Mouse (Mus musculus): ENCODE results near the gene Txndc12. TPM values are rescaled to one million over a fixed set of nuclear protein-coding genes. Genes with fewer than 3 reads are reported as not detected.

The Txndc12 gene
- polyA plus RNA-seq, 1 experiment from 2014 or later = 111 TPM

- 34% methylated on average over 10 of the region's 10 CpGs for WGBS
- Histone ChIP-seq H3K9me3 (ENCODE audit: control insufficient read depth, low read depth, low read length) (no peaks in the 10 kb centered on the region), H3K9ac (replicated peaks; ENCODE audit: low read depth, low read length) (no peak overlapping the region), H3K27me3 (ENCODE audit: control insufficient read depth, insufficient read depth, low read length) (no peaks in the 10 kb centered on the region), H3K4me2 (replicated peaks; ENCODE audit: low read depth, low read length) (no peak overlapping the region), H3K4me3 (ENCODE audit: low read depth, low read length) (no peak overlapping the region), H3K27ac (ENCODE audit: low read length) (no peak overlapping the region), H3K4me1 (ENCODE audit: control insufficient read depth, insufficient read depth, low read length) (no peaks in the 10 kb centered on the region), H3K36me3 (ENCODE audit: control insufficient read depth, insufficient read depth, low read length) (no peaks in the 10 kb centered on the region)
- peak; percentile 69; the same call in 1 of the 2 replicates for ATAC-seq (ENCODE audit: insufficient number of reproducible peaks, insufficient read depth, low FRiP score, low read depth)
These were observed 35.5 kb downstream of the Txndc12 start for GRCm38 (mm10) chr4:108869730-108870374.

- no peak overlapping the region for H3K27ac ChIP-seq (ENCODE audit: low read length)
- H3K4me1 ChIP-seq (ENCODE audit: control insufficient read depth, insufficient read depth, low read length) = no peaks in the 10 kb centered on the region
- H3K27me3 ChIP-seq (ENCODE audit: control insufficient read depth, insufficient read depth, low read length) = no peaks in the 10 kb centered on the region
- H3K36me3 ChIP-seq (ENCODE audit: control insufficient read depth, insufficient read depth, low read length) = no peaks in the 10 kb centered on the region
- H3K4me3 ChIP-seq (ENCODE audit: low read depth, low read length) = no peak overlapping the region
- ATAC-seq (ENCODE audit: insufficient number of reproducible peaks, insufficient read depth, low FRiP score, low read depth) = no peak
- WGBS = 94% methylated on average over 5 of the region's 5 CpGs
- H3K4me2 ChIP-seq (replicated peaks; ENCODE audit: low read depth, low read length) = no peak overlapping the region
- H3K9me3 ChIP-seq (ENCODE audit: control insufficient read depth, low read depth, low read length) = no peaks in the 10 kb centered on the region
- H3K9ac ChIP-seq (replicated peaks; ENCODE audit: low read depth, low read length) = no peak overlapping the region
These were observed 39.3 kb downstream of the Txndc12 start for GRCm38 (mm10) chr4:108873746-108874145.

GRCm38 (mm10) chr4:108877901-108878300, 43.5 kb downstream of the Txndc12 start:
- 70% methylated on average over 6 of the region's 6 CpGs for WGBS
- H3K9ac ChIP-seq (replicated peaks; ENCODE audit: low read depth, low read length) = no peak overlapping the region
- no peak overlapping the region for H3K4me3 ChIP-seq (ENCODE audit: low read depth, low read length)
- H3K4me2 ChIP-seq (replicated peaks; ENCODE audit: low read depth, low read length) = no peak overlapping the region
- H3K9me3 ChIP-seq (ENCODE audit: control insufficient read depth, low read depth, low read length) = no peaks in the 10 kb centered on the region
- H3K36me3 ChIP-seq (ENCODE audit: control insufficient read depth, insufficient read depth, low read length) = no peaks in the 10 kb centered on the region
- no peaks in the 10 kb centered on the region for H3K4me1 ChIP-seq (ENCODE audit: control insufficient read depth, insufficient read depth, low read length)
- no peak for ATAC-seq (ENCODE audit: insufficient number of reproducible peaks, insufficient read depth, low FRiP score, low read depth)
- H3K27ac ChIP-seq (ENCODE audit: low read length) = no peak overlapping the region
- H3K27me3 ChIP-seq (ENCODE audit: control insufficient read depth, insufficient read depth, low read length) = no peaks in the 10 kb centered on the region

GRCm38 (mm10) chr4:108878963-108879822, 44.8 kb downstream of the Txndc12 start, which contains the start of gene Rab3b:
Rab3b (plus strand) TSS chr4:108879063.
- WGBS = under 1% methylated on average over 46 of the region's 46 CpGs
- Histone ChIP-seq H3K4me3 (ENCODE audit: low read depth, low read length) (peak within 1 kb of the TSS; percentile 56), H3K27me3 (ENCODE audit: control insufficient read depth, insufficient read depth, low read length) (no peaks in the 10 kb centered on the region), H3K9me3 (ENCODE audit: control insufficient read depth, low read depth, low read length) (no peaks in the 10 kb centered on the region), H3K27ac (ENCODE audit: low read length) (no peak within 1 kb of the TSS), H3K36me3 (ENCODE audit: control insufficient read depth, insufficient read depth, low read length) (no peaks in the 10 kb centered on the region), H3K4me1 (ENCODE audit: control insufficient read depth, insufficient read depth, low read length) (no peaks in the 10 kb centered on the region), H3K9ac (replicated peaks; ENCODE audit: low read depth, low read length) (peak within 1 kb of the TSS; percentile 36), H3K4me2 (replicated peaks; ENCODE audit: low read depth, low read length) (peak within 1 kb of the TSS; percentile 98)
- peak; percentile 92 for ATAC-seq (ENCODE audit: insufficient number of reproducible peaks, insufficient read depth, low FRiP score, low read depth)

GRCm38 (mm10) chr4:108883815-108884214, 49.4 kb downstream of the Txndc12 start:
- no peaks in the 10 kb centered on the region for H3K27me3 ChIP-seq (ENCODE audit: control insufficient read depth, insufficient read depth, low read length)
- H3K4me2 ChIP-seq (replicated peaks; ENCODE audit: low read depth, low read length) = no peak overlapping the region
- ATAC-seq (ENCODE audit: insufficient number of reproducible peaks, insufficient read depth, low FRiP score, low read depth) = no peak
- H3K36me3 ChIP-seq (ENCODE audit: control insufficient read depth, insufficient read depth, low read length) = no peaks in the 10 kb centered on the region
- no peak overlapping the region for H3K27ac ChIP-seq (ENCODE audit: low read length)
- no peak overlapping the region for H3K4me3 ChIP-seq (ENCODE audit: low read depth, low read length)
- H3K4me1 ChIP-seq (ENCODE audit: control insufficient read depth, insufficient read depth, low read length) = no peaks in the 10 kb centered on the region
- WGBS = 56% methylated on average over 13 of the region's 13 CpGs
- no peaks in the 10 kb centered on the region for H3K9me3 ChIP-seq (ENCODE audit: control insufficient read depth, low read depth, low read length)
- H3K9ac ChIP-seq (replicated peaks; ENCODE audit: low read depth, low read length) = no peak overlapping the region

GRCm38 (mm10) chr4:108887456-108887855, 53.1 kb downstream of the Txndc12 start:
- no peak for ATAC-seq (ENCODE audit: insufficient number of reproducible peaks, insufficient read depth, low FRiP score, low read depth)
- Histone ChIP-seq H3K4me1 (ENCODE audit: control insufficient read depth, insufficient read depth, low read length) (no peaks in the 10 kb centered on the region), H3K9me3 (ENCODE audit: control insufficient read depth, low read depth, low read length) (no peaks in the 10 kb centered on the region), H3K9ac (replicated peaks; ENCODE audit: low read depth, low read length) (no peak overlapping the region), H3K27me3 (ENCODE audit: control insufficient read depth, insufficient read depth, low read length) (no peaks in the 10 kb centered on the region), H3K27ac (ENCODE audit: low read length) (no peak overlapping the region), H3K4me2 (replicated peaks; ENCODE audit: low read depth, low read length) (no peak overlapping the region), H3K36me3 (ENCODE audit: control insufficient read depth, insufficient read depth, low read length) (no peaks in the 10 kb centered on the region), H3K4me3 (ENCODE audit: low read depth, low read length) (no peak overlapping the region)
- 56% methylated on average over 4 of the region's 4 CpGs for WGBS

- H3K27ac ChIP-seq (ENCODE audit: low read length) = no peak overlapping the region
- no peaks in the 10 kb centered on the region for H3K27me3 ChIP-seq (ENCODE audit: control insufficient read depth, insufficient read depth, low read length)
- no peak overlapping the region for H3K4me3 ChIP-seq (ENCODE audit: low read depth, low read length)
- no peaks in the 10 kb centered on the region for H3K36me3 ChIP-seq (ENCODE audit: control insufficient read depth, insufficient read depth, low read length)
- H3K9me3 ChIP-seq (ENCODE audit: control insufficient read depth, low read depth, low read length) = no peaks in the 10 kb centered on the region
- no peak for ATAC-seq (ENCODE audit: insufficient number of reproducible peaks, insufficient read depth, low FRiP score, low read depth)
- H3K9ac ChIP-seq (replicated peaks; ENCODE audit: low read depth, low read length) = no peak overlapping the region
- H3K4me2 ChIP-seq (replicated peaks; ENCODE audit: low read depth, low read length) = no peak overlapping the region
- no peaks in the 10 kb centered on the region for H3K4me1 ChIP-seq (ENCODE audit: control insufficient read depth, insufficient read depth, low read length)
- 83% methylated on average over 6 of the region's 6 CpGs for WGBS
These were observed 56.5 kb downstream of the Txndc12 start for GRCm38 (mm10) chr4:108890876-108891275.

- no peak for ATAC-seq (ENCODE audit: insufficient number of reproducible peaks, insufficient read depth, low FRiP score, low read depth)
- H3K4me1 ChIP-seq (ENCODE audit: control insufficient read depth, insufficient read depth, low read length) = no peaks in the 10 kb centered on the region
These were observed 66.0 kb downstream of the Txndc12 start for GRCm38 (mm10) chr4:108900421-108900820.

More at GRCm38 (mm10) chr4:108900421-108900820, 66.0 kb downstream of the Txndc12 start:
- WGBS = 79% methylated on average over 7 of the region's 7 CpGs
- Histone ChIP-seq H3K4me2 (replicated peaks; ENCODE audit: low read depth, low read length) (no peak overlapping the region), H3K9me3 (ENCODE audit: control insufficient read depth, low read depth, low read length) (no peaks in the 10 kb centered on the region), H3K27me3 (ENCODE audit: control insufficient read depth, insufficient read depth, low read length) (no peaks in the 10 kb centered on the region), H3K36me3 (ENCODE audit: control insufficient read depth, insufficient read depth, low read length) (no peaks in the 10 kb centered on the region), H3K4me3 (ENCODE audit: low read depth, low read length) (no peak overlapping the region), H3K27ac (ENCODE audit: low read length) (no peak overlapping the region), H3K9ac (replicated peaks; ENCODE audit: low read depth, low read length) (no peak overlapping the region)
